Mouse (Mus musculus): ENCODE data around the gene Nat8f4.
"Not testable (repeated sequence)": the region's sequence is repeated elsewhere in the genome, so short reads cannot be mapped to it uniquely, and the experiment has no call there.

Nat8f4 gene

GRCm38 (mm10) chr6:85898596-85899475, 5.8 kb downstream of the Nat8f4 start:
- not testable (repeated sequence) for DNase-seq (ENCODE audit: low spot score)

GRCm38 (mm10) chr6:85895061-85895648, 9.5 kb downstream of the Nat8f4 start:
- not testable (repeated sequence) for DNase-seq (ENCODE audit: low spot score)

GRCm38 (mm10) chr6:85888961-85889360, 15.7 kb downstream of the Nat8f4 start:
- no peak for DNase-seq (ENCODE audit: low spot score)

- DNase-seq (ENCODE audit: low spot score) = no peak
Measured at GRCm38 (mm10) chr6:85884311-85884710, 20.4 kb downstream of the Nat8f4 start.

GRCm38 (mm10) chr6:85883246-85883645, 21.4 kb downstream of the Nat8f4 start:
- not testable (repeated sequence) for DNase-seq (ENCODE audit: low spot score)

GRCm38 (mm10) chr6:85869006-85869405, 35.7 kb downstream of the Nat8f4 start, which contains the start of gene Nat8f2:
Gene Nat8f2 (minus strand): TSS chr6:85869158.
- DNase-seq (ENCODE audit: low spot score) = not testable (repeated sequence)

GRCm38 (mm10) chr6:85867726-85868690, 36.7 kb downstream of the Nat8f4 start:
- no peak for DNase-seq (ENCODE audit: low spot score)

GRCm38 (mm10) chr6:85866995-85867394, 37.7 kb downstream of the Nat8f4 start:
- not testable (repeated sequence) for DNase-seq (ENCODE audit: low spot score)

GRCm38 (mm10) chr6:85866166-85866565, 38.5 kb downstream of the Nat8f4 start:
- not testable (repeated sequence) for DNase-seq (ENCODE audit: low spot score)

GRCm38 (mm10) chr6:85864900-85865639, 39.6 kb downstream of the Nat8f4 start:
- DNase-seq (ENCODE audit: low spot score) = not testable (repeated sequence)

- no peak for DNase-seq (ENCODE audit: low spot score)
Measured at GRCm38 (mm10) chr6:85863840-85864239, 40.8 kb downstream of the Nat8f4 start.

- no peak for DNase-seq (ENCODE audit: low spot score)
Measured at GRCm38 (mm10) chr6:85863136-85863535, 41.5 kb downstream of the Nat8f4 start.

- DNase-seq (ENCODE audit: low spot score) = no peak
Measured at GRCm38 (mm10) chr6:85862565-85862964, 42.1 kb downstream of the Nat8f4 start.

- DNase-seq (ENCODE audit: low spot score) = no peak
Measured at GRCm38 (mm10) chr6:85861247-85861646, 43.4 kb downstream of the Nat8f4 start.

- DNase-seq (ENCODE audit: low spot score) = no peak
Measured at GRCm38 (mm10) chr6:85856194-85856678, 48.4 kb downstream of the Nat8f4 start.

- no peak for DNase-seq (ENCODE audit: low spot score)
Measured at GRCm38 (mm10) chr6:85853481-85853880, 51.2 kb downstream of the Nat8f4 start.

GRCm38 (mm10) chr6:85851062-85851773, 53.5 kb downstream of the Nat8f4 start:
- no peak for DNase-seq (ENCODE audit: low spot score)

GRCm38 (mm10) chr6:85849240-85849639, 55.4 kb downstream of the Nat8f4 start:
- DNase-seq (ENCODE audit: low spot score) = no peak

Measured in MN1 (cell line).